Mouse (Mus musculus) monocyte, adult 5-6 weeks (primary cell): Measurements from ENCODE around the gene Hoxb13. TPM values are rescaled to one million over a fixed set of nuclear protein-coding genes. Genes with fewer than 3 reads are reported as not detected.

ENCODE experiments used
- ATAC-seq: fragments of 153-309, 156-312 bp; replicated peaks from 2 replicates; pipeline ENCODE4 v1.8.0; 2017; ENCODE audit warnings: mild to moderate bottlenecking; ENCODE audit not compliant: low TSS enrichment, insufficient number of reproducible peaks, severe bottlenecking, poor library complexity, low FRiP score
- total RNA-seq: library from RNA; stranded (forward); fragments of 200-1000, 200-491, 200-594 nt; gene quantifications from 3 replicates; pipeline ENCODE4 v1.2.3, GENCODE M21; 2017

The Hoxb13 gene
- total RNA-seq, 1 experiment from 2014 or later: not detected

GRCm38 (mm10) chr11:96184233-96184632 is 9.9 kb upstream of the Hoxb13 start:
- no peak for ATAC-seq

- no peak for ATAC-seq
Measured at GRCm38 (mm10) chr11:96187321-96187720, 6.8 kb upstream of the Hoxb13 start.

- no peak for ATAC-seq
Measured at GRCm38 (mm10) chr11:96189810-96190522, 4.2 kb upstream of the Hoxb13 start.

GRCm38 (mm10) chr11:96191132-96191531 is 3.0 kb upstream of the Hoxb13 start:
- ATAC-seq: no peak

- ATAC-seq: no peak
Measured at GRCm38 (mm10) chr11:96194401-96194710, 240 bp downstream of the Hoxb13 start.

DNA sequence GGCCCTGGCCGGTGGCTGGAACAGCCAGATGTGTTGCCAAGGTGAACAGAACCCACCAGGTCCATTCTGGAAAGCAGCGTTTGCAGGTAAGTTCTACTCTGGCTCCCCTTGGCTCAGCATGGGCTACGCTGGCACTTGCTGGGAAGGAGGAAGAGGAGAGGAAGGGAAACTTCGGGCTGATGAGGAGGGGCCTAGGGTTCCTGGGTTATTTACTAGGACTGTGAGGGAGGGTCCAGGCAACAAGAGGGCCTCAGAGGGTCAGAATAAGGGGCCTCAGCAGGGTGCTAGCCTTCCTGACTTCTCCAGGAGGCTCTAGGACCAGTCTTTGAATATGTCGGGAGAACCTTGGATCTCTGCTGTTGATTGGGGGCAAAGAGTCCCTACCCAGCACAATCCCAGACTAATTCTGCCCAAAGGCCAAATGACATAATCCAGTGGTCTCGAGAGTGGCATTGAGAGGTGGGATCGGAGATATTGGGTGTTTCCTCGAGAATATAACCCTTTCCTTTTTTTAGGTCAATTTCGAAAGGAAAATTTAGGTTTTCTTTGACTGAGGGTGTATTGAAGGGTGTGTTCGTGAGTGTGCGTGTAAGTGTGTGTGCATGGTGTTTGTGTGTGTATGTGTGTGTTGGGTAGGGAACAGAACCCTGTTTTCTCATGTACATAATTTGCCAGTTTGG is 985 bp downstream of the Hoxb13 start:
- ATAC-seq: no peak

- ATAC-seq: no peak
Measured at GRCm38 (mm10) chr11:96195769-96196280, 1.7 kb downstream of the Hoxb13 start.

DNA sequence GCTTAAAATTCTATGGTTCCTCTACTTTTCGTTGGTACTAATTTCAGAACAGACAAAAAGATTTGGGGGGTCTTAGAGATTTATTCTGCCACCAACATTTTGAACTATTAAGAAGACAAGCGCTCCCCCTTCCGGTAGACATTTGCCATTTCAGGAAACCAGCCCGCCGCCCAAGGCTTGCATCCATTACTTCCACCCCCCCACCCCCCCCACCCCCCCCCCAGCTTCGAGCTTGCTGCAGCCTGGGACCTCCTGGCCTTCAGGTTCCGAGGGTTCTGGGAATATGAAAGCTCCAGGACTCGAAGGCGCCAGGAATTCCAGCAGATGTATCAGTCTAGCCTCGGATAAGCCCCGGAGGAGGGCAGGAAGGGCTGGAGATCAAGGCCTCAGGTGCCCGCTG is 4.5 kb downstream of the Hoxb13 start:
- ATAC-seq: no peak

- ATAC-seq: no peak
Measured at GRCm38 (mm10) chr11:96199181-96200086, 5.3 kb downstream of the Hoxb13 start.

DNA sequence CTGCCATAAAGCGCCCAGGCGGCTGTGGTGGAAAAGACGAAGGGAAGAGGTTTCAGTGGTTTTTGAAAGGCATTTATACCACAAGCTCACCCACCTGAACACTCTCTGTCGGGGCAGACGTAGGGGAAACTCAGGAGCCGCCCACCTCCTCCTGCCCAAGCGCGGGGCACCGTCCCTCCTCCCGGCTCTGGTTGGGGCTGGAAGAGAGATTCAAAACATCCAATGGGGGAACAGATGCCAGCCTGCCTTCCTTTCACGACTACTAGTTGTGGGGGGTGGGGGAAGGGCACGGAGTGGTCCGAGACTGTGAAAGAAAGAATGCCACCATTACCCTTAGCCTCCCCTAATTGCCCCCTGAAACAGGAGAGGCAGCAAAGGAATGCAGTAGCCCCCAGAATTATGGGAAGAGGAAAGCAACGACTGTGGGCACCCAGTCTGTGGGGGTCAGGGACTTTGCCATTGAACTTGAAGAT is 6.1 kb downstream of the Hoxb13 start:
- no peak for ATAC-seq

GRCm38 (mm10) chr11:96201741-96202140 is 7.6 kb downstream of the Hoxb13 start:
- ATAC-seq: no peak

DNA sequence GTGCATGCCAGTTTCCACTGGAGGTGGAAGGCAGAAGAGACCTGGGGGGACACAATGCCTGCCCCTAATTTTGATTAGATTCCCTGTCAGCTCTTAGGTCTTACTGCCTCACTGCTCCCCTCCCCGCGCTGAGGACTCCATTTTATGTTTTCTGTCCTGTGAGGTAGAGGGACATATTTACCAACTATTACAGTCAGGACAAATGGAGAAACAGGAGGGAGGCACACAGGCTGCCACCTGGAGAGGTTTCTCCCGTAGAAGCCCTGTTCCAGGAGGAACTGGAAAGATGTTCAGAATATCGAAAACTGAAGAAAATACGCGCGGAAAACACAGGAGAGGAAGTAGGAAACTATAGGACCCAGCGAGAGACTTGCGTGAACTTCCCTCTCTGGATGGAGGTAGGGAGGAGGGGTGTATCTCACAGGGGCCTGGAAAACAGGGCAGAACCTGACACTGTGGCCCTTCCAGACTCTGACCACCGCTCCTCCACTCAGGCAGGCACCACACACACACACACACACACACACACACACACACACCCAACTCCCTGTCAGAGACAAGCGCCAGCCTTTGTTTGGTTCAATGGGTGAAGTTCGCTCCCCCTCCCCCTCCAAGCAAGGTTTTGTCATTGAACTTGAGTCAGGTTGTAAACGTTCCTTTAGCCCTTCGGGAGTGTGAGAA is 8.4 kb downstream of the Hoxb13 start:
- no peak for ATAC-seq

GRCm38 (mm10) chr11:96203182-96203788 is 9.2 kb downstream of the Hoxb13 start:
- ATAC-seq: no peak

DNA sequence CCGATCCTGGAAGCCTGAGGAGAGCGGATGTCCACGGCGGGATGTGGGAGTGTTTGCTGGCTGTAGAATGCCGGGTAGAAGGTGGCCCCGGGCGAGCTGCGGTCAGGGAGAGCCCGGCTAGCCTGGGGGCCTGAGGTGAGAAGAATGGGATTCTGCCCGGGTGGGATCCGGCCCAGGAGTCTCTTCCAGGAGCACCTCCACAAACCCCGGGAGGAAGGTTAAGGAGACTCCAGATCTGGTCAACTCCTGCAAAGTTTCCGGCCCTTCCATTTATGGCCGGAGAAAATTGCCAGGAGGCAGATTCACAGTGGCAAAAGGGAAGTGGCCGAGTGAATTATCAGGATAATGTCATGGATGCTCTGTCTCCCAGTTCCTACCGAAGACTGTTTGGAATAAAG is 9.7 kb downstream of the Hoxb13 start:
- no peak for ATAC-seq

DNA sequence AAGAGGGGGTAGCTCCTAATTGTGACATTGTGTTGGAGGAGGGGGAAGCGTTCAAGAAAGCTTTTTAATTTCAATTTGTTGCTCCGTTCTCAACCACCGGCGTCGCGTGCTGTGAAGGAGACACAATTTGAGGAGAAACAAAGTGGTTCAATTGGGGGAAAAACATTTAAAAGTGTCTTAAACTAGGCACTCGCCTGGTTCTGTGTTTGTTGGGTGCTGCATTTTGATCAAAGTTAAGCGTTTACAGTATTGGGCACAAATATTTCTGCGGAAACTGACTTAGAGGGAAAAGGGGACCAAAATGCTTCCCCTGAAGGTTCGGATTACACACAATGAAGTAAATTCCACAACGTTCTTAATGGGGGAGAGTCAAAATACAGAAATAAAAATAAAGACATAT is 10.2 kb downstream of the Hoxb13 start:
- ATAC-seq: no peak

GRCm38 (mm10) chr11:96205426-96206131 is 11.5 kb downstream of the Hoxb13 start:
- 0 out of 2 replicates have a peak, but pooled peaks have one; percentile 43 for ATAC-seq

DNA sequence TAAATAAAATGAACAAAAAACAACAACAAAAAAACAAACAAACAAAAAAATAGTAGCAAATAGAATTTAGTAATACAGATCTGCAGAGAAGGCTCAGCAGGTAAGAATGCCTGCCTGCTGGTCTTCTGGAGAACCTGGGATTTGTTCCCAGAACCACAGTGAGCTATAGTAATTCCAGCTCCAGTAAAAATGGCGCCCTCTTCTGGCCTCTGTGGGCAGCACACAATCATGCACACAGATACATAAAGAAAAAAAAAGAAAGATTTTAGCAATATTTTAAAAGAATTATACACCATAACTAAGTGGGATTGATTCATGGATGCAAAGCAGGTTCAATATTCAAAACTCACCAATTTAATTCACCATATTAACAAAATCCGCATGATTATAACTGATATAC is 29.7 kb downstream of the Hoxb13 start:
- ATAC-seq: no peak

GRCm38 (mm10) chr11:96227676-96228075 is 33.6 kb downstream of the Hoxb13 start:
- no peak for ATAC-seq
